Mouse (Mus musculus): ENCODE data around the gene AB124611.

DNA sequence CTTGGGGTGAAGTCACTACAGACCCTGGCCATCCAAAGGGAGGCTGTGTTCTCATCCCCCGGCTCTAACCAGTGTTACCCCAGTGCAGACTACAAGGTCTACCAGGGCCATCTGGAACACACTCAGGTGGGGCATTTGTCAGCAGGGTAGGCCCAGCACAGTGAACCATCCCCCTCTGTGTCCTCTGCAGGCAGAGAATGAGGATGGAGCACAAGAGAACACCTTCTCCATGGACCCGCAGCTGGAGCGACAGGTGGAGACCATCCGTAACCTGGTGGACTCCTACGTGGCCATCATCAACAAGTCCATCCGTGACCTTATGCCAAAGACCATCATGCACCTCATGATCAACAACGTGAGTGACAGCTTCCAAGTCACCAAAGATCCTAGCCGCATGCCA is 22.6 kb upstream of the AB124611 start:
- no peak for TF ChIP-seq CTCF (IDR thresholded peaks at IDR 0.05; ENCODE audit: low read depth)
- no peak for TF ChIP-seq EP300 (IDR thresholded peaks at IDR 0.05; ENCODE audit: low read depth)
